Mouse (Mus musculus) liver, embryonic 14.5 days (tissue): ENCODE results near the gene Vamp4. TPM values are rescaled to one million over a fixed set of nuclear protein-coding genes. Genes with fewer than 3 reads are reported as not detected.

Source experiments
- ATAC-seq: fragments of 200-750 bp; cut with Nextera tagmentation; 2 replicates; pipeline ENCODE4 v1.8.0; 2017; ENCODE audit warnings: moderate number of reproducible peaks, mild to moderate bottlenecking, moderate library complexity; ENCODE audit not compliant: insufficient read depth
- DNase-seq, 3 experiments: peaks; one replicate each; pipeline ENCODE4 v3.0.0-alpha.2; 2012 to 2013; ENCODE audit warnings: low read depth in 3 of 3, low spot score in 3 of 3
- H3K27ac ChIP-seq: fragments of 300-500 bp; sonication (generic); 2 replicates; pipeline ENCODE4 v1.5.1; 2014; ENCODE audit warnings: moderate library complexity, mild to moderate bottlenecking, control low read depth, inconsistent platforms
- H3K27me3 ChIP-seq: fragments of 300-500 bp; sonication (generic); 2 replicates; pipeline ENCODE4 v1.6.1; 2014; ENCODE audit warnings: mild to moderate bottlenecking, low read length, moderate library complexity; ENCODE audit not compliant: control insufficient read depth, insufficient read depth
- H3K36me3 ChIP-seq: fragments of 300-500 bp; sonication (generic); replicated peaks from 2 replicates; pipeline ENCODE4 v1.6.1; 2014; ENCODE audit warnings: low read depth; ENCODE audit not compliant: control insufficient read depth, insufficient read depth
- H3K4me1 ChIP-seq, 2 experiments: fragments of 200-500 bp in 1 of 2; fragments of 300-500 bp in 1 of 2; sonication (generic) in 1 of 2; replicated peaks; 2 replicates each; pipeline ENCODE4 v1.6.1; 2012 to 2014; ENCODE audit warnings: antibody characterized with exemption in 1 of 2, inconsistent platforms in 1 of 2, low read length in 1 of 2; ENCODE audit not compliant: control insufficient read depth in 2 of 2, insufficient read depth in 2 of 2
- H3K4me2 ChIP-seq: fragments of 300-500 bp; sonication (generic); 2 replicates; pipeline ENCODE4 v1.6.1; 2014; ENCODE audit warnings: low read depth, mild to moderate bottlenecking, control low read depth, moderate library complexity
- H3K4me3 ChIP-seq, 2 experiments: fragments of 200-500 bp in 1 of 2; fragments of 300-500 bp in 1 of 2; sonication (generic) in 1 of 2; 2 replicates each; pipeline ENCODE4 v1.5.1; 2012 to 2014; ENCODE audit warnings: low read depth in 2 of 2, low read length in 2 of 2, mild to moderate bottlenecking in 2 of 2, control low read depth in 1 of 2, inconsistent platforms in 1 of 2, moderate library complexity in 1 of 2; ENCODE audit not compliant: insufficient read depth in 1 of 2
- H3K9ac ChIP-seq: fragments of 300-500 bp; sonication (generic); replicated peaks from 2 replicates; pipeline ENCODE4 v1.6.1; 2014; ENCODE audit warnings: mild to moderate bottlenecking, control low read depth, moderate library complexity
- H3K9me3 ChIP-seq: fragments of 300-500 bp; sonication (generic); 2 replicates; pipeline ENCODE4 v1.6.1; 2016; ENCODE audit warnings: low read length, mixed read lengths; ENCODE audit not compliant: control insufficient read depth
- CTCF ChIP-seq: IDR thresholded peaks from 2 replicates; pipeline ENCODE4 v1.5.1; 2016; ENCODE audit warnings: antibody characterized with exemption, low read depth, control low read depth
- EP300 ChIP-seq: IDR thresholded peaks from 2 replicates; pipeline ENCODE4 v1.6.1; 2016; ENCODE audit warnings: antibody characterized with exemption, low read depth
- WGBS: fragments of 180-500 bp; shearing (Covaris S2); extraction: QIAGEN DNeasy Blood & Tissue Kit; methylation state at CpG from one replicate; pipeline ENCODE4 v1.1.7; 2014; ENCODE audit not compliant: insufficient replicate concordance; 5-methylcytosine and 5-hydroxymethylcytosine counted together
- polyA plus RNA-seq, 2 experiments: library from polyadenylated mRNA; depleted of rRNA in 1 of 2; stranded (reverse) in 1 of 2; unstranded in 1 of 2; fragments of >200 nt; fragmentation: Nextera tagmentation in 1 of 2; extraction: Ambion mirVana in 1 of 2; gene quantifications; 2 replicates each; pipeline versions ENCODE4 v1.2.1 to v1.2.3; 2012 to 2014

Vamp4 gene
- polyA plus RNA-seq, 2 experiments: 5.6 to 13.5 TPM

DNA sequence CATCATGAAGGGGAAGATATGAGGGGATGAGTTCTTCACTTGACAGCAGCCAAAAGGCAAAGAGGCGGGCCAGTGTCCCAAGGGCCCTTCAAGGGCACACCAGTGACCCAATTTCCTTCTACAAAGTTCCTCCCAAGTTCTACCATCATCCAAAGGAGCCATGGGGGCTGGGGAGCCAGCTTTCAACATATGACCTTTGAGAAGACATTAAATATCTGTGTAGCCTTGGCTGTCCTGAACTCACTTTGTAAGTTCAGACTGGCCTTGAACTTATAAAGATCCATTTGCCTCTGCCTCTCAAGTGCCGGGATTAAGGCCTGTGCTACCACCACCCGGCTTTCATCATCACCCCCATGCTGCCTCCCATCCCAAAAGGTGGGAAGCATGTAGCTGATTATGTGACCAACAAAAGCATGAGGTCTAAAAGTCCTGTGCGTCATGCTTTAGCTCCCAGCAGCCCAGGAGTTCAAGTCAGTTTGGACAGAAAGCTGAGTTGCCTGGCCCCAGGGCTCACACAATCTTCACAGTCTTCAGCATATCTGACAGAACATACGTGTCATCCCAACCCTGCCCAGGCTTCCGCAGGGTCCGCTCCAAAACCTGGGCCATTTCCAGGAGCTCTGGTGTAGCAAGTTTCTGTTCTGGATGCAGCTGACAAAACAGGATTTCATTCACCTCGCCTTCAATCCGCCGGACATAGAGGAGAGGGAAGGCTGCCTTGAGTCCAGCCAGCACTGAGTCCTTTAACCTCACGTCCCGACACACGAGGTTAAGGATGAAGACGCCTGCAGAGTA, 36.4 kb upstream of the Vamp4 start:
- Histone ChIP-seq H3K4me1 (no peaks in the 10 kb centered on the region), H3K36me3 (peaks cover 28% of the 10 kb centered on the region), H3K27ac (no peak overlapping the region), H3K4me2 (no peak overlapping the region), H3K4me3 (no peak overlapping the region), H3K9ac (no peak overlapping the region), H3K27me3 (no peaks in the 10 kb centered on the region), H3K9me3 (no peaks in the 10 kb centered on the region)
- DNase-seq (no peak), ATAC-seq (no peak)
- TF ChIP-seq EP300: no peak
- TF ChIP-seq CTCF: no peak
- WGBS: 75% methylated on average over 14 of the region's 14 CpGs

DNA sequence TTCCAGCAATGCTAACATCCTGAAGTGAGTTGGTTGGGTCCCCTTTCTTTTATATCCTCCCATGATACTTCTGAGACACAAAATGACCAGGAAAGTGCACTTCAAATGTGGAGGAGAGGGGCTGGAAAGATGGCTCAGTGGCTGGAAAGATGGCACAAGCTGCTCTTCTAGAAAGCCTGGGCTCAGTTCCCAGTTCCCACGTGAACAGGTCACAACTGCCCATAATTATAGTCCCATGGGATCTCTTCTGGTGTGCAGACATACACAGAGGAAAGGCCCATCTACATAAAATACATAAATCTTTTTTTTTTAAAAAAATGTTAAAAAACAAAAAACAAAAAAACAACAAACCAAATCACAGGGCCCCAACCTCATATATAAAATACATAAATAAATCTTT, 27.1 kb upstream of the Vamp4 start:
- no peak for TF ChIP-seq EP300
- TF ChIP-seq CTCF: no peak
- no peak overlapping the region for H3K9ac ChIP-seq
- no peaks in the 10 kb centered on the region for H3K9me3 ChIP-seq
- ATAC-seq (no peak), DNase-seq (no peak)
- 76% methylated on average over 1 of the region's 1 CpGs for WGBS
- H3K4me2 ChIP-seq: no peak overlapping the region
- peaks cover 29% of the 10 kb centered on the region for H3K36me3 ChIP-seq
- no peak overlapping the region for H3K27ac ChIP-seq
- no peaks in the 10 kb centered on the region for H3K27me3 ChIP-seq
- H3K4me3 ChIP-seq: no peak overlapping the region
- H3K4me1 ChIP-seq: peaks cover 0 to 7% of the 10 kb centered on the region in 2 experiments; a peak in 2 of 4 replicates

DNA sequence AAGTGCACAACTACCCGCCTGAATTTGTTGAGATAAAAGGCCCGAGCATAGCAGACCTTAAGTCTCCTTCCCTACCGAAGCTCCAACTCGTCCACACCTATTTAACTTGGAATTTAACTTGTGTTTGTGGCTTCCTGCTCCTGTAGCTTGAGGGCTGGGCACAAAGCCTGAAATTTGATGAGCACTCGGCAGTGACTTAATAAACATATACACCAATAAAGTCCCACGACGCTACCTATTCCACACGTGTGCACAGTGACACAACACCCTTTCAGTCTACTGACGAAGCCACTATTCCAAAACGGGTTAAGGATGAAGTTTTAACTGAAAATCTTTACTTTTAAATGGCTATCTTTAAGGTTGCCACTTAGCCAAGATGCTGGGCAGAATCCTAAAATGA, 22.7 kb upstream of the Vamp4 start:
- TF ChIP-seq EP300 (no peak), CTCF (no peak)
- H3K4me1 ChIP-seq: peaks cover 5 to 10% of the 10 kb centered on the region in 2 experiments; a peak in 3 of 4 replicates
- peaks cover 8% of the 10 kb centered on the region for H3K36me3 ChIP-seq
- H3K27me3 ChIP-seq: no peaks in the 10 kb centered on the region
- peak overlapping the region; percentile 93 for H3K4me2 ChIP-seq
- H3K4me3 ChIP-seq: peak overlapping the region; percentile 70 to 90
- no peak for ATAC-seq
- DNase-seq: no peak
- peak overlapping the region; percentile 58 for H3K9ac ChIP-seq
- 1% methylated on average over 10 of the region's 10 CpGs for WGBS
- H3K9me3 ChIP-seq: no peaks in the 10 kb centered on the region
- no peak overlapping the region for H3K27ac ChIP-seq

DNA sequence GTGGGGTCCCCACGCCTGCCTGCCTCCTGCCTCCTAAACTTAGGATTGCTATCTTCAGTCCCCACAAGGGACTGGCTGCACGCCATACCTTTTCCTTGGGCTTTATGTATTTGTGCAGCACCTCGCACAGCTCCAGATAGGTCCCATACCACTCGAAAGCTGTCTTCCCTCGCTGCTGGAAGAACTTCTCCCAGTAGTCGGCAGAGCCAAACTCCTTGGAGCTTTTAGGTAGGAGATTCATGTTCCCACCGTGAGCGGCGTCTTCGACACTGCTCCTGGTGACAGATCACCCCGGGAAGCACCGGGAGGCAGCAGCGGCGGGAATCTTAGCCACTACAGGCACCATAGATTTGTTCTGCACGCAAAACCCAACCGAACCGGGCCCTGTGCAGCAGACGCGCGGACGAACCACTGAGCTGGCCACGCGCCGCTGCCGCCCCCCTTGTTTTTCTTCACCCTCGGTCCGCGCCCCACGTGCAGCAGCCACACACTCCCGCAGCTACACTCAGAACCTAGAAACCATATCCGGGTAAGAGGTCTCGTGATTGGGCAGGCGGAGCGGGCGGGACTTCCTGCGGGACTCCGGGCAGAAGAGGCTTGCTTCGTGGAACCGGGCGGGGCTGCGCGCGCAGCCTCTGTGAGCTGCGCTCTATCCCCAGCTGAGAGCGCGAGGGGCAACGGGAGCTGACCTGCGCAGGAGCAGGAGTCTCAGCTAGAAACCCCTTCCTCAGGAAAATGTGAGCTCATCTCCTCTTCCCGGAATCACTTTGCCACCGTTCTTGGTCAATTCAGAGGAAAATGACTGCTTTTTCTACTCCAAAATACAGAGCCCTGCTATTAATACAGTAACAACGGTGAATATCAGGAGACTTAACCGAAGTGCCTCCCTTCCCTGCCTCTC, 22.0 kb upstream of the Vamp4 start, which contains the start of gene Mettl13:
TSS of gene Mettl13 (minus strand) at position 536 of the 901 bp plus-strand sequence.
- no peaks in the 10 kb centered on the region for H3K27me3 ChIP-seq
- ATAC-seq (peak; percentile 96), DNase-seq (peak; percentile 88 to 89 (median 88))
- H3K27ac ChIP-seq: peak within 1 kb of the TSS; percentile 37
- H3K4me1 ChIP-seq: peaks cover 5 to 14% of the 10 kb centered on the region in 2 experiments; a peak in 3 of 4 replicates
- peak within 1 kb of the TSS; percentile 93 for H3K4me2 ChIP-seq
- no peaks in the 10 kb centered on the region for H3K9me3 ChIP-seq
- TF ChIP-seq CTCF (no peak), EP300 (no peak)
- peak within 1 kb of the TSS; percentile 70 to 90 for H3K4me3 ChIP-seq
- H3K9ac ChIP-seq: peak within 1 kb of the TSS; percentile 61
- H3K36me3 ChIP-seq: peaks cover 8% of the 10 kb centered on the region
- WGBS: under 1% methylated on average over 52 of the region's 52 CpGs
